Mouse (Mus musculus): ENCODE measurements around the gene Tbc1d19. TPM values are rescaled to one million over a fixed set of nuclear protein-coding genes. Genes with fewer than 3 reads are reported as not detected.

Tbc1d19 gene
- 7.4 and 7.6 TPM in 2 replicates for polyA plus RNA-seq (2015; fragmentation: Nextera tagmentation; extraction: Ambion mirVana)

GRCm38 (mm10) chr5:53809115-53809991, at the start of gene Tbc1d19:
Gene Tbc1d19 (plus strand): TSS chr5:53809606.

Other genes with a start within 250 kb of the Tbc1d19 start
- gene Cckar, start 101.9 kb upstream of the Tbc1d19 start, polyA plus RNA-seq (2015; fragmentation: Nextera tagmentation; extraction: Ambion mirVana): 0.29 and 0.44 TPM in 2 replicates
- 6.0 and 7.4 TPM in 2 replicates for gene Stim2, start 188.9 kb downstream of the Tbc1d19 start, polyA plus RNA-seq (2015; fragmentation: Nextera tagmentation; extraction: Ambion mirVana)